15 mouse cellular contexts compared by ENCODE assay signal in genomic region chr2:33220674-33221338, GRCm38 (mm10). TPM values are rescaled to one million over a fixed set of nuclear protein-coding genes. Genes with fewer than 3 reads are reported as not detected.
DNase-seq lines count a peak whose midpoint lies in the region; ATAC-seq and TF ChIP-seq lines count a peak whose summit lies in the region.
"Had no signal": no experiment of that assay in that cellular context is flagged by ENCODE, and none has a peak within 500 bp of the region (broad histone marks: within the 10 kb centered on the region; RNA-seq: fewer than 3 reads in every experiment).

No protein-coding gene starts in this region.

- H3K9me3 ChIP-seq in heart, embryonic 11.5 days (replicated peaks; ENCODE audit: control insufficient read depth, low read length), result no peaks in the 10 kb centered on the region
- no peaks in the 10 kb centered on the region for H3K9me3 ChIP-seq in embryonic facial prominence, embryonic 14.5 days (ENCODE audit: control insufficient read depth, low read length)
- H3K9me3 ChIP-seq in kidney, postnatal 0 days (replicated peaks; ENCODE audit: low read length), result no peaks in the 10 kb centered on the region
- H3K9me3 ChIP-seq in limb, embryonic 14.5 days (ENCODE audit: control insufficient read depth, low read length), result no peaks in the 10 kb centered on the region
- H3K9me3 ChIP-seq: megakaryocyte, embryonic 14.5 days had no signal

- TF ChIP-seq EP300 in heart, adult 2 months (IDR thresholded peaks at IDR 0.05; ENCODE audit: insufficient read depth, low read depth, low read length), result no peak

- no peaks in the 10 kb centered on the region for H3K27me3 ChIP-seq in heart, adult 2 months (ENCODE audit: control insufficient read depth, insufficient read depth, low read length)
- no peaks in the 10 kb centered on the region for H3K27me3 ChIP-seq in heart, embryonic 11.5 days (ENCODE audit: control insufficient read depth, insufficient read depth, low read length)
- no peaks in the 10 kb centered on the region for H3K27me3 ChIP-seq in embryonic facial prominence, embryonic 14.5 days (replicated peaks; ENCODE audit: control insufficient read depth, insufficient read depth, low read length)
- no peaks in the 10 kb centered on the region for H3K27me3 ChIP-seq in kidney, postnatal 0 days (ENCODE audit: insufficient read depth, low read length)
- no peaks in the 10 kb centered on the region for H3K27me3 ChIP-seq in limb, embryonic 14.5 days (ENCODE audit: control insufficient read depth, insufficient read depth, low read length)

- no peak for ATAC-seq in heart, embryonic 11.5 days (replicated peaks; ENCODE audit: insufficient number of reproducible peaks, low FRiP score, low TSS enrichment)
- ATAC-seq in embryonic facial prominence, embryonic 14.5 days (ENCODE audit: low read depth), result no peak
- peak; percentile 45; the same call in 1 of the 2 replicates for ATAC-seq in kidney, postnatal 0 days (replicated peaks; ENCODE audit: low FRiP score, low read depth)
- ATAC-seq in limb, embryonic 14.5 days (ENCODE audit: low FRiP score, low read depth), result no peak
- no peak for ATAC-seq in megakaryocyte progenitor cell, adult 5-6 weeks (replicated peaks; ENCODE audit: poor library complexity)
- ATAC-seq: forebrain, embryonic 16.5 days; liver, postnatal 0 days had no signal

- TF ChIP-seq POLR2A in heart, adult 2 months (IDR thresholded peaks at IDR 0.05; ENCODE audit: insufficient read depth, low read depth, low read length), result no peak
- TF ChIP-seq POLR2A in limb, embryonic 14.5 days (IDR thresholded peaks at IDR 0.05; ENCODE audit: borderline replicate concordance, extremely low read depth, insufficient read depth, insufficient read length), result no peak

- H3K4me1 ChIP-seq in heart, adult 2 months (ENCODE audit: control insufficient read depth, insufficient read depth, low read length), result peaks cover 18% of the 10 kb centered on the region
- H3K4me1 ChIP-seq in heart, embryonic 11.5 days (ENCODE audit: control insufficient read depth, insufficient read depth, low read length), result peaks cover 36% of the 10 kb centered on the region
- peaks cover 21% of the 10 kb centered on the region for H3K4me1 ChIP-seq in embryonic facial prominence, embryonic 14.5 days (ENCODE audit: control insufficient read depth, insufficient read depth, low read length)
- H3K4me1 ChIP-seq in kidney, postnatal 0 days (replicated peaks; ENCODE audit: insufficient read depth, low read length), result peaks cover 20% of the 10 kb centered on the region
- peaks cover 49% of the 10 kb centered on the region for H3K4me1 ChIP-seq in limb, embryonic 14.5 days (ENCODE audit: control insufficient read depth, insufficient read depth, low read length)

- H3K4me2 ChIP-seq in heart, embryonic 11.5 days, result no peak overlapping the region
- no peak overlapping the region for H3K4me2 ChIP-seq in embryonic facial prominence, embryonic 14.5 days (ENCODE audit: low read depth, low read length)
- no peak overlapping the region for H3K4me2 ChIP-seq in kidney, postnatal 0 days (ENCODE audit: low read length)
- H3K4me2 ChIP-seq in limb, embryonic 14.5 days (replicated peaks; ENCODE audit: low read depth, low read length, severe bottlenecking), result no peak overlapping the region; the same call in 1 of the 2 replicates

- H3K27ac ChIP-seq in heart, adult 2 months, result peak overlapping the region; percentile 17; the same call in 1 of the 2 replicates
- no peak overlapping the region for H3K27ac ChIP-seq in heart, embryonic 11.5 days (ENCODE audit: low read depth, low read length)
- 0 out of 2 replicates have a peak overlapping the region, but pooled peaks have one; percentile 3 for H3K27ac ChIP-seq in embryonic facial prominence, embryonic 14.5 days (replicated peaks; ENCODE audit: low read depth, low read length)
- H3K27ac ChIP-seq in kidney, postnatal 0 days, result no peak overlapping the region
- H3K27ac ChIP-seq in limb, embryonic 14.5 days (replicated peaks; ENCODE audit: low read depth, low read length), result 0 out of 2 replicates have a peak overlapping the region, but pooled peaks have one; percentile 28

- WGBS in heart, adult 2 months, result 80% methylated on average over 10 of the region's 10 CpGs
- 87% methylated on average over 10 of the region's 10 CpGs for WGBS in heart, embryonic 11.5 days (ENCODE audit: insufficient replicate concordance)
- WGBS in embryonic facial prominence, embryonic 14.5 days, result 71% methylated on average over 10 of the region's 10 CpGs
- WGBS in kidney, postnatal 0 days, result 65% methylated on average over 10 of the region's 10 CpGs
- 47% methylated on average over 10 of the region's 10 CpGs for WGBS in limb, embryonic 14.5 days

- H3K36me3 ChIP-seq in heart, adult 2 months (ENCODE audit: control insufficient read depth, insufficient read depth, low read length), result no peaks in the 10 kb centered on the region
- no peaks in the 10 kb centered on the region for H3K36me3 ChIP-seq in heart, embryonic 11.5 days (ENCODE audit: control insufficient read depth, insufficient read depth, low read length)
- H3K36me3 ChIP-seq in embryonic facial prominence, embryonic 14.5 days (ENCODE audit: control insufficient read depth, insufficient read depth, low read length), result peaks cover 15% of the 10 kb centered on the region; the same call in 1 of the 2 replicates
- H3K36me3 ChIP-seq in kidney, postnatal 0 days (ENCODE audit: insufficient read depth, low read length), result no peaks in the 10 kb centered on the region
- peaks cover 25% of the 10 kb centered on the region for H3K36me3 ChIP-seq in limb, embryonic 14.5 days (ENCODE audit: control insufficient read depth, insufficient read depth, low read length)

- H3K79me2 ChIP-seq in heart, adult 2 months (replicated peaks; ENCODE audit: control insufficient read depth, insufficient read depth, low read length), result no peaks in the 10 kb centered on the region

- H3K4me3 ChIP-seq in heart, adult 2 months, result no peak overlapping the region
- H3K4me3 ChIP-seq in heart, embryonic 11.5 days (ENCODE audit: low read depth, low read length), result no peak overlapping the region
- no peak overlapping the region for H3K4me3 ChIP-seq in embryonic facial prominence, embryonic 14.5 days (ENCODE audit: low read depth, low read length)
- H3K4me3 ChIP-seq in kidney, postnatal 0 days (replicated peaks; ENCODE audit: low read depth, low read length), result no peak overlapping the region
- no peak overlapping the region for H3K4me3 ChIP-seq in limb, embryonic 14.5 days (replicated peaks; ENCODE audit: low read length)

- DNase-seq in heart, adult 2 months, result no peak
- no peak for DNase-seq in embryonic facial prominence, embryonic 14.5 days (ENCODE audit: low spot score)
- DNase-seq in kidney, postnatal 0 days (ENCODE audit: low spot score), result peak; percentile 37
- DNase-seq in limb, embryonic 14.5 days (ENCODE audit: low spot score), result no peak
- DNase-seq in lung, postnatal 36 days, result no peak
- no peak for DNase-seq in right cerebral cortex, adult 18-20 months
- DNase-seq: adrenal gland, postnatal 25 days; cerebellum, postnatal 36 days; layer of hippocampus, adult 9-11 months; liver, postnatal 0 days; thymus, adult 2 months had no signal

- TF ChIP-seq CTCF in heart, adult 2 months (IDR thresholded peaks at IDR 0.05), result no peak
- TF ChIP-seq CTCF in kidney, postnatal 0 days (IDR thresholded peaks at IDR 0.05; ENCODE audit: low read depth), result no peak

- no peak overlapping the region for H3K9ac ChIP-seq in heart, adult 2 months (ENCODE audit: low read depth, low read length)
- no peak overlapping the region for H3K9ac ChIP-seq in heart, embryonic 11.5 days (ENCODE audit: low read depth, low read length)
- H3K9ac ChIP-seq in embryonic facial prominence, embryonic 14.5 days (ENCODE audit: low read depth, low read length), result no peak overlapping the region
- H3K9ac ChIP-seq in kidney, postnatal 0 days (ENCODE audit: low read depth, low read length), result no peak overlapping the region
- no peak overlapping the region for H3K9ac ChIP-seq in limb, embryonic 14.5 days (ENCODE audit: low read depth, low read length, severe bottlenecking)
- H3K9ac ChIP-seq: liver, postnatal 0 days had no signal

- intact Hi-C loops in heart, adult 2 months (cut with DNase I), result loop anchor here (5.0 kb wide), 1 partner anchor 51 kb away; no protein-coding TSS in a partner anchor

RNA-seq across cellular contexts. Expression of gene Angptl2, which starts 4.9 kb away (rescaled TPM):
- 10 to 100 TPM; 45.3 to 46.2 TPM for total RNA-seq in heart, adult 2 months (2021)
- 91.4 and 128 TPM in 2 replicates for polyA plus RNA-seq in heart, adult 2 months (2012; rRNA removed)
- 34.3 and 47.8 TPM in 2 replicates for polyA plus RNA-seq in heart, embryonic 11.5 days (2014; fragmentation: Nextera tagmentation; extraction: Ambion mirVana)
- polyA plus RNA-seq in embryonic facial prominence, embryonic 14.5 days (2014; fragmentation: Nextera tagmentation; extraction: Ambion mirVana), result 57.9 and 62.6 TPM in 2 replicates
- 36.9 and 41.1 TPM in 2 replicates for polyA plus RNA-seq in kidney, postnatal 0 days (2015; fragmentation: Nextera tagmentation; extraction: Ambion mirVana)
- 104 and 123 TPM in 2 replicates for polyA plus RNA-seq in limb, embryonic 14.5 days (2012; rRNA removed)
- 67.2 and 70.3 TPM in 2 replicates for polyA plus RNA-seq in limb, embryonic 14.5 days (2014; fragmentation: Nextera tagmentation; extraction: Ambion mirVana)
- total RNA-seq in megakaryocyte progenitor cell, adult 5-6 weeks (2015), result 0.74 and 0.78 TPM in 2 replicates
- total RNA-seq in megakaryocyte progenitor cell, adult 5-6 weeks (2017), result 1.7 and 2.4 TPM in 2 replicates

Comparison
In these comparisons a context has a peak if more than half of its experiments do, and no peak if none do; other contexts are left out.
1. H3K27ac ChIP-seq: peak in heart, adult 2 months (single experiment), embryonic facial prominence, embryonic 14.5 days (single experiment) and limb, embryonic 14.5 days (single experiment); none in heart, embryonic 11.5 days (single experiment) and kidney, postnatal 0 days (single experiment).